Mouse (Mus musculus) hindbrain, embryonic 11.5 days (tissue): Measurements from ENCODE around the gene Aox4. TPM values are rescaled to one million over a fixed set of nuclear protein-coding genes. Genes with fewer than 3 reads are reported as not detected.

Source experiments
- ATAC-seq: fragments of 200-750 bp; cut with Nextera tagmentation; 2 replicates; pipeline ENCODE4 v1.8.0; 2017; ENCODE audit warnings: mild to moderate bottlenecking, moderate TSS enrichment, moderate library complexity; ENCODE audit not compliant: low FRiP score
- DNase-seq: peaks from one replicate; pipeline ENCODE4 v3.0.0-alpha.2; 2015; ENCODE audit warnings: low spot score
- H3K27ac ChIP-seq: fragments of 300-500 bp; sonication (generic); 2 replicates; pipeline ENCODE4 v1.5.1; 2014; ENCODE audit warnings: mild to moderate bottlenecking, low read depth, low read length
- H3K27me3 ChIP-seq: fragments of 300-500 bp; sonication (generic); 2 replicates; pipeline ENCODE4 v1.6.1; 2014; ENCODE audit warnings: mild to moderate bottlenecking, low read length, moderate library complexity, mixed read lengths; ENCODE audit not compliant: control insufficient read depth, insufficient read depth
- H3K36me3 ChIP-seq: fragments of 300-500 bp; sonication (generic); 2 replicates; pipeline ENCODE4 v1.6.1; 2014; ENCODE audit warnings: mild to moderate bottlenecking, low read length, moderate library complexity, mixed read lengths; ENCODE audit not compliant: control insufficient read depth, insufficient read depth
- H3K4me1 ChIP-seq: fragments of 300-500 bp; sonication (generic); replicated peaks from 2 replicates; pipeline ENCODE4 v1.6.1; 2014; ENCODE audit warnings: low read length, mixed read lengths; ENCODE audit not compliant: control insufficient read depth, insufficient read depth
- H3K4me2 ChIP-seq: fragments of 300-500 bp; sonication (generic); replicated peaks from 2 replicates; pipeline ENCODE4 v1.6.1; 2014; ENCODE audit warnings: mild to moderate bottlenecking, low read depth, low read length
- H3K4me3 ChIP-seq: fragments of 300-500 bp; sonication (generic); 2 replicates; pipeline ENCODE4 v1.5.1; 2014; ENCODE audit warnings: low read depth, low read length
- H3K9ac ChIP-seq: fragments of 300-500 bp; sonication (generic); 2 replicates; pipeline ENCODE4 v1.6.1; 2014; ENCODE audit warnings: low read depth, low read length
- H3K9me3 ChIP-seq: fragments of 300-500 bp; sonication (generic); 2 replicates; pipeline ENCODE4 v1.6.1; 2016; ENCODE audit warnings: low read length; ENCODE audit not compliant: control insufficient read depth
- WGBS: fragments of 180-500 bp; shearing (Covaris S2); extraction: QIAGEN DNeasy Blood & Tissue Kit; methylation state at CpG from one replicate; pipeline ENCODE4 v1.1.7; 2014; 5-methylcytosine and 5-hydroxymethylcytosine counted together
- polyA plus RNA-seq: library from polyadenylated mRNA; unstranded; fragments of >200 nt; fragmentation: Nextera tagmentation; extraction: Ambion mirVana; gene quantifications from 2 replicates; pipeline ENCODE4 v1.2.1, GENCODE M21; 2014

The Aox4 gene
- polyA plus RNA-seq: 0.10 TPM in 1 of 2 replicates, not detected in the other

DNA sequence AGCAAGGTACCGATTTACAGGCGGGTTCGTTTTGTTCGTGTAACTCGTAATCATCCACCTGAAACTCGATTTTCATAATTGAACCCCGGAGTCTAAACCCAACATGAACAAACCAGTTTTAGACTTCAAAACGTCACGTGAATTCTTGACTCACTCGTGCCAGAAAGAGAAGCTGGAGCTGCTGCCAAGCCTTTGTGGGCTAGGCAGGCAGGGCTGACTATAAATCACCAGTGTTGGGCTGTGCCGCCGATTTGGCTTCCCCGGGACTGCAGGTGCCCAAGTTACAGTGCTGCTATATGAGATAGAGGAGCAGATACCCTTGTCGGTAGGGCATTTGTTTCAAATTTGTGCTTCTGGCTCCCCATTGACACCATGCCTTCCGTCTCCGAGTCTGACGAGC is at the start of gene Aox4:
Gene Aox4 (plus strand): TSS at position 195 of the 400 bp plus-strand sequence.
- Histone ChIP-seq H3K9ac (no peak within 1 kb of the TSS), H3K36me3 (no peaks in the 10 kb centered on the region), H3K27ac (no peak within 1 kb of the TSS), H3K27me3 (no peaks in the 10 kb centered on the region), H3K4me2 (no peak within 1 kb of the TSS), H3K4me3 (no peak within 1 kb of the TSS), H3K9me3 (no peaks in the 10 kb centered on the region), H3K4me1 (no peaks in the 10 kb centered on the region)
- 86% methylated on average over 17 of the region's 17 CpGs for WGBS
- ATAC-seq (no peak), DNase-seq (no peak)

DNA sequence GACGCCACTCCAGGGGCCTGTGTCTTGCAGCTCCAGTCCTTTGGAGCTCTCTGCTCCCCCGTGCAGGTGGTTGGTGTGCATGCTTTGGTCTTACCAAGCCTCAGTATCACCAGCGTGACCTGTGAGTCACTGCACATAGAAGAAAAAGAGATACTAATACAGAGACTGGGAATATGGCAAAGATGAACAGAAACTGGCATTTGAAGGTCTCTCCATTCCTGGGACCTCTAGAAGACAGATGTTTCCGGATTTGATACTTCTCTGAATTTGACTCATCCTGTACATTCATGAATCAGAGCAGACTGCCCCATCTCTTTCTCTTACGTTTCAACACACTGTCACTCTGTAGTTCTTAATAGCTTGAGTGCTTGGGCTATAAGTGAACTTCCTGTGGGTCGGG is 40.3 kb upstream of the Aox4 start:
- H3K27me3 ChIP-seq: no peaks in the 10 kb centered on the region
- H3K36me3 ChIP-seq: no peaks in the 10 kb centered on the region
- H3K4me1 ChIP-seq: no peaks in the 10 kb centered on the region
- no peak overlapping the region for H3K4me2 ChIP-seq
- no peak overlapping the region for H3K9ac ChIP-seq
- ATAC-seq (no peak), DNase-seq (no peak)
- H3K27ac ChIP-seq: no peak overlapping the region
- 85% methylated on average over 6 of the region's 6 CpGs for WGBS
- no peaks in the 10 kb centered on the region for H3K9me3 ChIP-seq
- H3K4me3 ChIP-seq: no peak overlapping the region

DNA sequence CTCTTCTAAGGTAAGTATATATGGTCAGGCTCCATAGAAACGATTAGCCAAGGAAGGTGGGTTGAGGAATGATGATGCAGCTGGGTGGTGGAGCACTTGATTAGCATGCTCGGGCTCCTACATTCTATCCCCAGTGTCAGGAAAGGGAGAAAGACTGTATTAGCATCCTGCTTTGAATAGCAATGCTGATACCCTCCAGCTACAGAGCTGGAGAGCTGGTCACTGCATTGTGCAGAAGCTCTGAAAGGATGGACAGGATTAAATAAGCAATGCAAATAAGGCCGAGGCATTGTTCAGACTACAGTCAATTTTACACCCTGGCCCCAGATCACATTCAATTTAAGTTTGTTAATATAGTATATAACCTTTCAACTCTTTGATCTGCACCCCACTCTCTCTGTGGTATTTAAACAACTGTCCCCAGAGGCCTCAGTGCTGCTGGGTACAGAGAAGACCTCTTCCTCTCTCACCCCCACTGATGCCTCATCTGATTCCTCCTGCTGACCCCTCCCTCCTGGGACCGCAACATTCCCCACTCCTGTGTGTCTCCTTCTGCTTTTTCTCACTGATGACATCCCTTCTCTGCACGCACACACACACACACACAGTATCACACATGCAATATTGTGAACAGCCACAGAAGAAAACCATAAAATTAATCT is 21.6 kb upstream of the Aox4 start:
- 45% methylated on average over 5 of the region's 5 CpGs for WGBS
- no peaks in the 10 kb centered on the region for H3K27me3 ChIP-seq
- ATAC-seq (peak; percentile 76), DNase-seq (peak; percentile 5)
- no peak overlapping the region for H3K4me3 ChIP-seq
- no peaks in the 10 kb centered on the region for H3K9me3 ChIP-seq
- no peaks in the 10 kb centered on the region for H3K36me3 ChIP-seq
- H3K4me2 ChIP-seq: no peak overlapping the region
- H3K27ac ChIP-seq: no peak overlapping the region
- H3K4me1 ChIP-seq: 0 out of 2 replicates have a peak, but pooled peaks cover 5% of the 10 kb centered on the region
- no peak overlapping the region for H3K9ac ChIP-seq

DNA sequence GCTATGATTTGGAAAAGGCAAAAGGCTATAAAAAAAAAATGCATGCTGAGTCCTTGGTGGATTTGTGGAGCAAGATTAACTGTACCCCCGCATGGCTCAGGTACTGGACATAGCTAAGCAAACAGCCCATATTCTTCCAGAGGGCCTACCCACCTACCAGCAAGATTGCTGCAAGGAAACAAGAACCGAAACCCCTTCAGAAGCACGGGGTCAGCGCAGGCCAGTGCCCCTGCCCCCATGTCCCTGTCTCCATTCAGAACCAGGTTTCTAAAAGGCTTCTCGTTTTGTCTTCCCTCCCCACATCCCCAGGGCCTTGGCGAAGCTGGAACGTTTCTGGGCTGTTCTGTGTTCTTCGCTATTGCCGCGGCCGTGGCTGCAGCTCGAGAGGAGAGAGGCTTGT is 15.9 kb upstream of the Aox4 start:
- ATAC-seq: no peak

DNA sequence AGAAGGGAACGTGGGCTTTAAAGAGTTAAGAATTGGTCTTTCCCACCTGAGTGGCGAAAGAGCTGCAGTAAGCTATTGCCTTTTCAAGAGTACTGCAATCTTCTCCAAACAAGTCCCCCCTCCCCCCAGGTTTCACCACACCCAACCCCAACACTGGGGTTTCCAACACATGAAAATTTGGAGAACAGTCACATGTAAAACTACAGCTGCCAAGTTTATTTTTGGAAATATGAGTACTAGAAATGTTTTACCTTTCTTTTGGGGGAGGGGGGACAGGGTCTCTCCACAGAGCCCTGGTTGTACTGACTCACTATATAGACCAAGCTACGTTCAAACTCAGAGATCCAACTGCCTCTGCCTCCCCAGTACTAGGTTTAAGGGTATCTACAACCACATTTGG is 15.2 kb upstream of the Aox4 start:
- H3K9ac ChIP-seq: no peak overlapping the region
- no peaks in the 10 kb centered on the region for H3K27me3 ChIP-seq
- no peaks in the 10 kb centered on the region for H3K36me3 ChIP-seq
- H3K27ac ChIP-seq: no peak overlapping the region
- H3K4me2 ChIP-seq: no peak overlapping the region
- whole genome bisulfite sequencing: 79% methylated on average over 3 of the region's 3 CpGs
- ATAC-seq (no peak), DNase-seq (no peak)
- no peaks in the 10 kb centered on the region for H3K4me1 ChIP-seq
- H3K9me3 ChIP-seq: no peaks in the 10 kb centered on the region
- H3K4me3 ChIP-seq: no peak overlapping the region

More for the DNA sequence above, 15.9 kb upstream of the Aox4 start:
- Histone ChIP-seq H3K36me3 (no peaks in the 10 kb centered on the region), H3K4me2 (no peak overlapping the region), H3K27me3 (no peaks in the 10 kb centered on the region), H3K4me1 (no peaks in the 10 kb centered on the region), H3K27ac (no peak overlapping the region), H3K9me3 (no peaks in the 10 kb centered on the region), H3K9ac (no peak overlapping the region), H3K4me3 (no peak overlapping the region)
- DNase-seq: no peak
- 87% methylated on average over 12 of the region's 12 CpGs for WGBS

DNA sequence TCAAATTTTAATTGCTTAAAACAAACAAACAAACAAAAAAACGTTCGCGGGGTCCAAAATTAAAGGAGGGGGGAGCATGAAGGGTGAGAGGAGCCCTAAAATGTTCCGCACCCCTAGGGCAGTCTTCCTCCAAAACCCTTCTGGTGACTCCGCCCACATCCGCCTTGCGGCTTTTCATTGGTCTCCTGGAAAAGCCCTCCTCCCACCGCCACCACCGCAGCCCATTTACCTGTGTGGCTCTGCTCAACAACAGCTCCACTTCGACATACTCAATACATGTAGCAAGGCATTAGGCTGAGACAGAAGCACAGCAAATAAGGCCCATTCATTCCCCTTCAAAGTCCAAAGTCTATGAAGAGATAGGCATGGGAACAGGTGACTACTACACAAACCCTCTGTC is 14.7 kb upstream of the Aox4 start:
- no peak overlapping the region for H3K4me2 ChIP-seq
- DNase-seq (no peak), ATAC-seq (no peak)
- H3K27me3 ChIP-seq: no peaks in the 10 kb centered on the region
- H3K9ac ChIP-seq: no peak overlapping the region
- WGBS: 23% methylated on average over 10 of the region's 10 CpGs
- H3K9me3 ChIP-seq: no peaks in the 10 kb centered on the region
- H3K4me3 ChIP-seq: no peak overlapping the region
- no peaks in the 10 kb centered on the region for H3K4me1 ChIP-seq
- no peaks in the 10 kb centered on the region for H3K36me3 ChIP-seq
- no peak overlapping the region for H3K27ac ChIP-seq

DNA sequence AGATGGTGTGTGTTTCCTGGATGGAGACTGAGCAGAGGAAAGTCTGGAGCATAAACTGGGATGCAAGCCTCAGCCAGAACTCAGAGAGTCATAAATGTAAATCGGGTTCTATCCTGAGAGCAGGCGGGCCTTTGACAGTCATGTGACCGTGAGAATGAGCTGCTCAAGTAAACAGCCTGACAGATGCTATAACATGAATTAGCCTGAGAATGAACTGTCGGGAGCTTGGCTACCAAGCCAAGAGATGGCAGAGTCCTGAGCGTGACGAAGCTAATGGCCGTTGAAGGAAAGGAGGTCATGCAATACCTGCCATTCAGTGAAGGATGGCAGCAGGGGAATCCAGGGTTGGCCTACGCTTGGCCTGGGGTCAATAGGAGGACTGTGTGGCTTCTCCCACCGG is 13.2 kb upstream of the Aox4 start:
- H3K4me1 ChIP-seq: no peaks in the 10 kb centered on the region
- H3K9ac ChIP-seq: no peak overlapping the region
- no peak for DNase-seq
- H3K36me3 ChIP-seq: no peaks in the 10 kb centered on the region
- 77% methylated on average over 9 of the region's 9 CpGs for whole genome bisulfite sequencing
- H3K4me2 ChIP-seq: no peak overlapping the region
- H3K27me3 ChIP-seq: no peaks in the 10 kb centered on the region
- no peak overlapping the region for H3K4me3 ChIP-seq
- no peak overlapping the region for H3K27ac ChIP-seq
- no peaks in the 10 kb centered on the region for H3K9me3 ChIP-seq
- no peak for ATAC-seq

DNA sequence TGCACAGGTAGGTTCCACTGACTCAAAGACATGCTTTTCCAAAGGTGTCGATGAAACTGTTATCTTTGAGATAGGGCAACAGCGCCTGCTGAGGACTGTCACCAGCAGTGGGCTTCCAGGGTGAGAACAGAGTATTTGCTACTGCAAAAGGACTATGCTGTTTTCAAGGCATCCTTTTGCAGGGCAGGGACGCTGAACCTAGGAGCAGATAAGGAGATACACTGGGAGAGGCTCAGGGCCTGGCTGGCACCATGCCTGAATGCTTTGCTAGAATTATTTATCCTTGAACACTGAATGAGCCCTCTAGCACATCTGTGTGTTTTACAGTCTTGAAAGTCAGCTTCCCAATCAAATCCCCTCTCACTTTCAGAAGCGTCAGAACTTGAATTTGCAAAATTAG is 11.8 kb upstream of the Aox4 start:
- H3K27me3 ChIP-seq: no peaks in the 10 kb centered on the region

DNA sequence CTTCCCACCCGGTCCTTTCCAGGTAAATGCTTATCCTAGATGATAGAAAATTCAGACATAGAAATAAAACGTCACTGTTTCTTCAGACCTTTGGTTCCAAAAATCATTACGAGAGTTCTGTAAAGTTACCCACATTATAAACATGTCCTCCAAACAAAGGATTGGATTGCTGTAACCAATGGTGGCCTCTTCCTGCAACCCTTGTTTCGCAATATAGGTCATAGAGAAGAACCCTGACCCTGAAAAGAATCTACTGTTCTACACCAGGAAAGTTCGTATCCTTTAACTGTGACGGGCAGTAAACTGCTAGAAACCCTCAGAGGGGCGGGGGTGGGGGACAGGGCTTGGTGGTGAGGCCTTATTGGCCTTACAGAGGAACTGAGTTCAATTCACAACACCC is 2.6 kb downstream of the Aox4 start:
- H3K9ac ChIP-seq: no peak overlapping the region
- no peak overlapping the region for H3K4me3 ChIP-seq
- no peak for ATAC-seq
- no peaks in the 10 kb centered on the region for H3K36me3 ChIP-seq
- H3K4me1 ChIP-seq: no peaks in the 10 kb centered on the region
- H3K27ac ChIP-seq: no peak overlapping the region
- no peaks in the 10 kb centered on the region for H3K9me3 ChIP-seq
- DNase-seq: no peak
- no peak overlapping the region for H3K4me2 ChIP-seq
- H3K27me3 ChIP-seq: no peaks in the 10 kb centered on the region
- WGBS: 84% methylated on average over 7 of the region's 7 CpGs

More for the DNA sequence above, 11.8 kb upstream of the Aox4 start:
- no peaks in the 10 kb centered on the region for H3K9me3 ChIP-seq
- DNase-seq (no peak), ATAC-seq (no peak)
- no peak overlapping the region for H3K4me2 ChIP-seq
- no peaks in the 10 kb centered on the region for H3K4me1 ChIP-seq
- no peak overlapping the region for H3K9ac ChIP-seq
- WGBS: 86% methylated on average over 4 of the region's 4 CpGs
- no peaks in the 10 kb centered on the region for H3K36me3 ChIP-seq
- no peak overlapping the region for H3K27ac ChIP-seq
- no peak overlapping the region for H3K4me3 ChIP-seq
